Mouse (Mus musculus) limb, embryonic 13.5 days (tissue): ENCODE data around the gene Enpep. TPM values are rescaled to one million over a fixed set of nuclear protein-coding genes. Genes with fewer than 3 reads are reported as not detected.

Source experiments
- ATAC-seq: fragments of 200-750 bp; cut with Nextera tagmentation; 2 replicates; pipeline ENCODE4 v1.8.0; 2017; ENCODE audit warnings: low read depth, moderate number of reproducible peaks, moderate TSS enrichment; ENCODE audit not compliant: low FRiP score
- H3K27ac ChIP-seq: fragments of 300-500 bp; sonication (generic); 2 replicates; pipeline ENCODE4 v1.5.1; 2015; ENCODE audit warnings: inconsistent platforms, mild to moderate bottlenecking, moderate library complexity
- H3K27me3 ChIP-seq: fragments of 300-500 bp; sonication (generic); 2 replicates; pipeline ENCODE4 v1.6.1; 2015; ENCODE audit warnings: mild to moderate bottlenecking, inconsistent platforms
- H3K36me3 ChIP-seq: fragments of 300-500 bp; sonication (generic); 2 replicates; pipeline ENCODE4 v1.6.1; 2015; ENCODE audit warnings: inconsistent platforms, mild to moderate bottlenecking, moderate library complexity
- H3K4me1 ChIP-seq: fragments of 300-500 bp; sonication (generic); 2 replicates; pipeline ENCODE4 v1.6.1; 2015; ENCODE audit warnings: inconsistent platforms
- H3K4me2 ChIP-seq: fragments of 300-500 bp; sonication (generic); replicated peaks from 2 replicates; pipeline ENCODE4 v1.6.1; 2015; ENCODE audit warnings: inconsistent platforms, mild to moderate bottlenecking, moderate library complexity
- H3K4me3 ChIP-seq: fragments of 300-500 bp; sonication (generic); 2 replicates; pipeline ENCODE4 v1.5.1; 2015; ENCODE audit warnings: moderate library complexity, mild to moderate bottlenecking, inconsistent platforms
- H3K9ac ChIP-seq: fragments of 300-500 bp; sonication (generic); 2 replicates; pipeline ENCODE4 v1.6.1; 2015; ENCODE audit warnings: mild to moderate bottlenecking, inconsistent platforms
- H3K9me3 ChIP-seq: fragments of 300-500 bp; sonication (generic); 2 replicates; pipeline ENCODE4 v1.6.1; 2016; ENCODE audit warnings: inconsistent platforms
- WGBS: fragments of 180-500 bp; shearing (Covaris S2); methylation state at CpG from one replicate; pipeline ENCODE4 v1.1.7; 2015; 5-methylcytosine and 5-hydroxymethylcytosine counted together
- polyA plus RNA-seq: library from polyadenylated mRNA; unstranded; fragments of >200 nt; fragmentation: Nextera tagmentation; extraction: Ambion mirVana; gene quantifications from 2 replicates; pipeline ENCODE4 v1.2.1, GENCODE M21; 2015

Gene Enpep
- polyA plus RNA-seq, 1 experiment from 2014 or later, result 2.7 TPM

DNA sequence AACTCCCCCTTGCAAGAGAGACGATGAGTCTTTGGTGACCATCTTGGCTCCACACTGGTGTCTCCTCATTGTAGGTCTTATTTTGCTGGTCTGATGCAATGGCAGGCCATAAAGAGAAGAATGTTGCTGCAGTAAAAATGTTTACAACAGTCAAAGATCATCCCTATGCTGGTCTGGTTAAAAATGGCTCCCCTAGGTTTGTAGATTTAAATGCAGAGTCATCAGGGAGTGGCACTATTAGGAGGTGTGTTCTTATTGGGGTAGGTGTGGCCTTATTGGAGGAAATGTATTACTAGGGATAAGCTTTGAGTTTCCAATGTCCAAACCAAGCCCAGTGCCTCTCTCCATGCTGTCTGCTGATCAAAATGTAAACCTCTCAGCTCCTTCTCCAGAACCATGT is 10.2 kb upstream of the Enpep start:
- Histone ChIP-seq H3K4me3 (no peak overlapping the region), H3K27me3 (no peaks in the 10 kb centered on the region), H3K9ac (no peak overlapping the region), H3K4me2 (no peak overlapping the region), H3K9me3 (peaks cover 5% of the 10 kb centered on the region; the same call in 1 of the 2 replicates), H3K36me3 (no peaks in the 10 kb centered on the region), H3K27ac (no peak overlapping the region), H3K4me1 (peaks cover 4% of the 10 kb centered on the region; the same call in 1 of the 2 replicates)
- ATAC-seq, result no peak
- 87% methylated on average over 1 of the region's 1 CpGs for WGBS

DNA sequence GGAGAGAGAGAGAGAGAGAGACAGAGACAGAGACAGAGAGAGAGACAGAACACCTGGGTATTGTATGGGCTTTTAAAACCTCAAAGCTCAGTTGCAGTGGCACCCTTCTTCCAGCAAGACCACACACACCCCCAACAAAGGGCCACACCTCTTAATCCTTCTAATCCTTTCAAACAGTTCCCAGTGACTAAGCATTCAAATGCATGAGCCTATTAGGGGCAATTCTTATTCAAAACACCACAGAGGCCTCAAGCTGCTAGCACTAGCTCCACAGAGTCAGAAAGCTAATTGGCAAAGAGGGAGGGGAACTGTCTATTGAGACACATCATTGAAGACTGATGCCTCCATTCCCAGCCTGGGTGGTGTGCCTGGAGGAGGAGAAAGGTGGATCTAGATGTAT is 8.5 kb upstream of the Enpep start:
- no peak overlapping the region for H3K4me2 ChIP-seq
- no peak overlapping the region for H3K9ac ChIP-seq
- no peaks in the 10 kb centered on the region for H3K36me3 ChIP-seq
- peaks cover 5% of the 10 kb centered on the region; the same call in 1 of the 2 replicates for H3K9me3 ChIP-seq
- no peak overlapping the region for H3K27ac ChIP-seq
- H3K4me3 ChIP-seq, result no peak overlapping the region
- H3K4me1 ChIP-seq, result peaks cover 4% of the 10 kb centered on the region; the same call in 1 of the 2 replicates
- H3K27me3 ChIP-seq, result no peaks in the 10 kb centered on the region
- ATAC-seq, result no peak

DNA sequence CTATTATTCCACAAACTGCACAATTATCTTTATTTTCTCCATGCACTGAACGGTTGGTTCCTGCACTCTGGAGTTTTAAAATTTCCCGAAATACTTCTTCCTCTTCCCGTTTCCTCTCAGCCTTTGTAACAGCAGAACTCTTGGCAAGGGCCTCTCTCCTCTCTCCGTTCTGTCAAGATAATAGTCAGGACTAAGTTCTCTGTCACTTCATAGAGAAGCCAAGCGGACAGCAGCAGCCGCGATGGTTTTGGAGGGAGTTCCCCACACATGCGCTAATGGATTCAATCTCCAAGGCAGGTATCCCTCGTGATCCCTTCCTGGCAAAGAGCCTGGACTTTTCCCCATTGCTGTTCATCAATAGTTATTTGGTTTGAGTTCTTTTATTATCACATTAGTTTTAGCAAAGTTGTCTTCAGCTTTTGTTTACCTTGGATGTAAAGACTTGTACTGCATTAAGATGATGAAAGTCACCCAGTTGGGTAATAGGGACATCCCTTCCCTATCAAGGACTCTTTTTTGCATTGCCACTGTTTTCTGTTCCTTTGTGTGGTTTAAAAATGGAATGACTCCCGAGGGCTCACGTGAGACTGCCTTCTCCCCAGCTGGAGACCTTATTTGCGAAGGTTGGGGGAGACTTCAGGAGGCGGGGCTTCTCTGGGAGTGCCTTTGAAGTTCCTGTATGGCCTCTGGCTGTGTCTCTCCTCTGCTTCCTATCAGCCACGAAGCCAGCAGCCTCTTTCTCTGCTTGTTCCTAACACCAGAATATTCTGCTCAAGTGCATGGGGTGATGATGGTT is 6.0 kb upstream of the Enpep start:
- no peak for ATAC-seq
- peak overlapping the region; percentile 16 for H3K4me2 ChIP-seq
- H3K36me3 ChIP-seq, result no peaks in the 10 kb centered on the region
- H3K9ac ChIP-seq, result no peak overlapping the region
- H3K27ac ChIP-seq, result no peak overlapping the region
- 39% methylated on average over 14 of the region's 14 CpGs for WGBS
- H3K4me3 ChIP-seq, result no peak overlapping the region
- H3K27me3 ChIP-seq, result no peaks in the 10 kb centered on the region
- H3K4me1 ChIP-seq, result peaks cover 4% of the 10 kb centered on the region; the same call in 1 of the 2 replicates
- H3K9me3 ChIP-seq, result peaks cover 5% of the 10 kb centered on the region; the same call in 1 of the 2 replicates

DNA sequence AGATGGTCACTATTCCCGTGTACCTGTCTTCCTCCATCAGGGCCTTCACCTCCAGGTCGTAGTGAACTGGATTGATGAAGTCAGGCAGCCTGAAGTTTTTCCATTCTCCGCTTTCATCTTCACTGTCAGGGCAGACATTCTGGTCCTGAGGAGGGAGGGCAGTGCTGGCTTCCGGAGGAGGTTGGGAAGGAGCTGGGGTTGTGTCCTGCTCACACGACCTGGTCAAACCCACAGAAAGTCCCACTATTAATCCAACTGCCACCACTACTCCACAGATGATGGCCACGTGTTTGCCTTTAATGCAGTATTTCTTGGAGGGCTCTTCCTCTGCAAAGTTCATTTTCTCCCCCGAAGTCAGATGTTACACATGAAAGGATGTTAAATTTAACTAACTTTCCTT is 378 bp downstream of the Enpep start:
- H3K9me3 ChIP-seq, result no peaks in the 10 kb centered on the region
- 59% methylated on average over 7 of the region's 7 CpGs for WGBS
- H3K9ac ChIP-seq, result 0 out of 2 replicates have a peak overlapping the region, but pooled peaks have one; percentile 39
- no peaks in the 10 kb centered on the region for H3K36me3 ChIP-seq
- H3K27me3 ChIP-seq, result no peaks in the 10 kb centered on the region
- peaks cover 12% of the 10 kb centered on the region; the same call in 1 of the 2 replicates for H3K4me1 ChIP-seq
- no peak overlapping the region for H3K27ac ChIP-seq
- peak overlapping the region; percentile 56 for H3K4me2 ChIP-seq
- ATAC-seq, result no peak
- H3K4me3 ChIP-seq, result peak overlapping the region; percentile 28

DNA sequence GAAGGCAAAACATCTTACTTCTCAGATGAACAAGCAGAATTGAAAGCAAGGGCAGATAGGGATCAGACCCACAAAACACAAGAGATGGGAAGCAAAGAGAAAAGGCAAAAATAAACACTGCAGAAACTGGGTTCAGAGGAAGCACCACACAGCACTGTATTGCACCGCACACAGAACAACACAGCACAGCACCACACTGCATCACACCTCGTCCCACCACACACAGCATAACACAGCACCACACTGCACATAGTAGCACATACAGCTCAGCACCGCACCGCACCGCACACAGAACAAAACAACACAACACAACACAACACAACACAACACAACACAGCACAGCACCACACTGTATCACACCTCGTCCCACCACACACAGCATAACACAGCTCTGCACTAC is 1.1 kb downstream of the Enpep start:
- Histone ChIP-seq H3K4me2 (peak overlapping the region; percentile 56), H3K36me3 (no peaks in the 10 kb centered on the region), H3K4me3 (no peak overlapping the region), H3K9me3 (no peaks in the 10 kb centered on the region), H3K27me3 (no peaks in the 10 kb centered on the region), H3K9ac (no peak overlapping the region), H3K27ac (no peak overlapping the region), H3K4me1 (peaks cover 12% of the 10 kb centered on the region; the same call in 1 of the 2 replicates)
- no peak for ATAC-seq
- WGBS, result 97% methylated on average over 6 of the region's 6 CpGs

DNA sequence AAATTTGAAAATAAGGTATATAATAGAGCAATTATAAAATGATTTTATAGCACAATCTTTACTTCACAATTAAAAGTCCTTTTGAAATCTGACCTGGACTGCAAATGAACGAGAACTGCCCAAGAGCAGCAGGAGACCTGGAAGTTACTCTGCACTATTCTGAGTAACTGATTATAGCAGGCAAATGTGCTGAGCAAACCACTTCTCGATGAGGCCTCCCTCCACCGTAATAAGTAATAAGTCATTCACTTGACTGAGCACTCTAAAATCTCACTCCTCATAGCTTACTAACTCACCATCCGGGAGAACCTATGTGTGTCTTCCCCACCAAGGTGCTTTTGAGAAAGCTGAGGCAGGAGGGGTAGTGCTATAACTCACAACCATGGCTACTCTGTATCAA is 4.5 kb downstream of the Enpep start:
- WGBS, result 57% methylated on average over 4 of the region's 4 CpGs
- Histone ChIP-seq H3K9ac (no peak overlapping the region), H3K27me3 (no peaks in the 10 kb centered on the region), H3K4me1 (peaks cover 10% of the 10 kb centered on the region; the same call in 1 of the 2 replicates), H3K4me3 (no peak overlapping the region), H3K9me3 (no peaks in the 10 kb centered on the region), H3K36me3 (no peaks in the 10 kb centered on the region), H3K4me2 (no peak overlapping the region), H3K27ac (no peak overlapping the region)
- no peak for ATAC-seq

DNA sequence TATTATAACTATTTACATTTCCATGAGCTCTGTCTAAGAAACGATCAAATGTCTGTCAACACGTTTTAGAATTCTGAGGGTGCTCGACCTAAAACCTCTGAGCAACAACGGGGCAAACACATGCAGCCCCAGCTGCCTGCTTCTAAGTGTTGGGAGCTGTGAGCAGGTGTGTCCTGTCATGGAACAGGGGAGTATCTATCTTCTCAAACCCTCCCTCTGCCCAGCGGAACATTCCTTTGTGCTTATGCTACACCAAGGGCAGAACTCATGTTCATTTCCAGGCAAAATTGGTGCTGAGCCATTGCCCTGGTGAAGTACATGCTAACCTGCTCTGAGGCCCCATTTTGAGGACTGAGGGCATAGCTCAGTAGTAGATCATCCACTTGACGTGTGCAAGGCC is 10.9 kb downstream of the Enpep start:
- Histone ChIP-seq H3K4me3 (no peak overlapping the region), H3K9me3 (no peaks in the 10 kb centered on the region), H3K36me3 (no peaks in the 10 kb centered on the region), H3K4me1 (no peaks in the 10 kb centered on the region), H3K27ac (no peak overlapping the region), H3K27me3 (no peaks in the 10 kb centered on the region), H3K9ac (no peak overlapping the region), H3K4me2 (no peak overlapping the region)
- no peak for ATAC-seq
- WGBS, result 65% methylated on average over 6 of the region's 6 CpGs

DNA sequence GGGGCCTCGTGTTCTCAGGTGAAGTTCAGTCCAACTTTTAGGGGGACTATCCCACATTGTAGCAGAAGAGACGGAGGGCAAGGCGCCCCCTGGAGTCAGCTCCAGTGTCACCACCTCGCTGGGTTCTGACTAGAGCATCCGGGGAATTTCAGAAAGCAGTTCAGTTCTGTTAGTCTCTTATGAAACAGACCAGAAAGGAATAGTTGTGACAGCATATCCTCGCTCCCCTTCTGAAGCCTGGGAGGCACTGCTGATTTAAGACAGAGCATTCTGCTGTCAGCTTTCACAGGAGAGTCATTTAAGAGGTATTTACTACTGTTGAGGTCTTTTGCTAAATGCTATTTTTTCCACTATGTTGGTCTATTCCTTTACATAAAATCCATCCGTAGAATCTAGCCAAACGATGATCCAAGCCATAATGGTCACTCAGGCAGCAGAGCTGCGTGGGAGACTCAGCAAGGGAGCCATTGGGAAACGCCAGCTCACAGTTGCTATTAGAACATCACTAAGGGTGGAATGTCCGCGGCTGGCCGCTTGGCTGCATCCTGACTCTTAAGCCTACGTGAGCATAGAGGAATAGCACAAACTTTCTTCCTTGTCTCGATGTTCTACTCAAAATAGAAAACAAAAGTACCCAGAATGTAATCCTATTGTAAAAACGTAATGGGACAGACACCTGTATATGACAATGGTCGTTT is 15.3 kb downstream of the Enpep start:
- H3K4me1 ChIP-seq, result no peaks in the 10 kb centered on the region
- no peak for ATAC-seq
- WGBS, result 78% methylated on average over 17 of the region's 17 CpGs
- no peak overlapping the region for H3K4me2 ChIP-seq
- no peaks in the 10 kb centered on the region for H3K36me3 ChIP-seq
- H3K9me3 ChIP-seq, result no peaks in the 10 kb centered on the region
- H3K27ac ChIP-seq, result no peak overlapping the region
- no peaks in the 10 kb centered on the region for H3K27me3 ChIP-seq
- H3K9ac ChIP-seq, result no peak overlapping the region
- no peak overlapping the region for H3K4me3 ChIP-seq

DNA sequence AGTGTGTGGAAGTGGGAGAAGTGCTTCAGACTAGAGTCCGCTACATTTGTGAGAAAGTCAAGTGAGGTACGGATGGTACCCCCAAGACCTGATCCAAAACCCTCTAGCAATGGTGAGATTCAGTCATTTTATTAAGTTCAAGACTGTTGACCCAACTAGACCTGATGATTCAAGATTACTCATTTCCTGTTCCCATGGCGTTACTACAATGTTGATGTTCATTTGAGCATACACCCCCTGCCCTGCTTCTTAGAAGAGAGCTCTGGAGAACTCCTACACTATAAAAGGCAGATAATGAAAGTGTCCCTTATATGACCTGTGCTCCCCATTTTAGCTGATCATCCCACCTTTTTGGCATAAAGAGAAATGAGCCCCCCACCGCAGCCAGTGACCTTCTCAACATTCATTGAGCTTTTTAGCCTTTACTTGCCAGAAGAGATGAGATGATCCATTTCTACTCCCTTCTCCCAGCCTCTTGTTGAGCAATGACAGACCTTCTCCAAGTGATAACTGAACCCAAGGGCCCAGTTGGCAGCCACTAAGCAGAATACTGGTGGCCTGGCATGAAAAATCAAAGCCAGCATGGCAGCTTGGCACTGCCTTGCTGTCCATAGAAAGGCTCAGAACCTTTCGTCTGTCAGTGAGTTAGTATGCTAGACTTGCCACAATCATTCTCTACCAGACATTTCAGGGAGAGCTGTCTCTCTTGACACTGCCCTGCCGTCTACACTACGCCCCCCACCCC is 18.7 kb downstream of the Enpep start:
- Histone ChIP-seq H3K27me3 (no peaks in the 10 kb centered on the region), H3K36me3 (no peaks in the 10 kb centered on the region), H3K9ac (no peak overlapping the region), H3K9me3 (no peaks in the 10 kb centered on the region), H3K4me2 (no peak overlapping the region), H3K27ac (no peak overlapping the region), H3K4me1 (no peaks in the 10 kb centered on the region), H3K4me3 (no peak overlapping the region)
- no peak for ATAC-seq
- WGBS, result 90% methylated on average over 7 of the region's 7 CpGs

DNA sequence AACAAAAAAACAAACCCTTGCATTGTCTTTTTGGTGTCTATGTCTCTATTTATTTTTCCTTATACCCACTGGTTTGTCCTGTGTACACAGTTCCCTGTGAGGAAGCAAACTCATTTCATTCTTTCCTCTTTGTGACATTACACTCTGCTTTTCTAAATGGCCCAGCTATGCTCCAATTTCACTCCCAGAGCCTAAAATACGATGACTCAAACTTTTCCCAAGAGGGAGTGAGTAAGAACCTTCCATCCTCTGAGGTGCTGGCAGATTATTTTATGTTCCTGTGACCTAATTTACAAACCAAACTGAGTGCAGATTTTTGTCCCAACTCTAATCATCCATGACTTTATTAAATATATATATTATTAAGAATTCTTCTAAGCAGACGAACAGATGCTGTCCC is 19.3 kb downstream of the Enpep start:
- Histone ChIP-seq H3K9me3 (no peaks in the 10 kb centered on the region), H3K4me2 (no peak overlapping the region), H3K27me3 (no peaks in the 10 kb centered on the region), H3K27ac (no peak overlapping the region), H3K9ac (no peak overlapping the region), H3K4me1 (no peaks in the 10 kb centered on the region), H3K4me3 (no peak overlapping the region), H3K36me3 (no peaks in the 10 kb centered on the region)
- no peak for ATAC-seq
- 71% methylated on average over 2 of the region's 2 CpGs for WGBS

DNA sequence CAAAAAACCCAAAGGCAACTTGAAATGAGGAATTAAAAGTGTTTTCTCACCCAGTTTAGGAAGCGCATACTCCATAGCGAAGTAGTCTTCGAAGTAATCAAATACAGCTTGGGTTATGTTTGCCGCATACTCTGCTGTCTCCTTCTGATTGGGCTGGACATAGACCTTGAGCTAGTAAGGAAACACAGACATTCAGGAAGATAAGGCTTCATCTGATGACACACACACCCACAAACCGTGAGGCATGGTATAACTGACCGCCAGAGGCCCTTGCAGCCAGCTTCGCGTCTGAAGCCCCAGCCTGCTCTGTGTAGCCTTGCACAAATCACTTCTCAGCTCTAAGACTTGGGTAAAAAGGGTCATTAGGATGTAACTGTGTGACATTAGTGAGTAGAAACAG is 20.0 kb downstream of the Enpep start:
- no peaks in the 10 kb centered on the region for H3K4me1 ChIP-seq
- no peaks in the 10 kb centered on the region for H3K9me3 ChIP-seq
- H3K27me3 ChIP-seq, result no peaks in the 10 kb centered on the region
- no peak for ATAC-seq
- H3K27ac ChIP-seq, result no peak overlapping the region
- no peak overlapping the region for H3K4me2 ChIP-seq
- WGBS, result 95% methylated on average over 8 of the region's 8 CpGs
- H3K4me3 ChIP-seq, result no peak overlapping the region
- no peak overlapping the region for H3K9ac ChIP-seq
- H3K36me3 ChIP-seq, result no peaks in the 10 kb centered on the region

DNA sequence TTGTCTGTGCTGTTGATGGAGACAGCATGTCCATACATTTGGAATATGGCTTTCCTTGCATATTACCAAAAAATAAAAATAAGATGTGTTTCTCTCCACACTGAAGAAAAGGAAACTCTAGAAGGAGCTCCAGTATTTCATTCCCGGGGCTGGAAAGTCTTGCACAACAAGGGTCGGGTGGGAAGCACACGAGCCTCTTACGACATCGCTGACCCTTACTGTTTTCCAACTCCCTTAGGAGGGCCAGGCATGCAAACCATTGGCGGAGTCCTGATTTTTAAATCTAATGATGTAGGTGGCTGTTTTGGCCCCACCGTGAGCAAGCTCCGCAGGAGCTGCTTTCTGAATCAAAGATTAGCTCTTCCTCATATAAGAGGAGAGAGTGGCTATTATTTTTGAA is 20.6 kb downstream of the Enpep start:
- Histone ChIP-seq H3K27ac (no peak overlapping the region), H3K4me3 (no peak overlapping the region), H3K4me2 (no peak overlapping the region), H3K36me3 (no peaks in the 10 kb centered on the region), H3K27me3 (no peaks in the 10 kb centered on the region), H3K4me1 (no peaks in the 10 kb centered on the region), H3K9me3 (no peaks in the 10 kb centered on the region), H3K9ac (no peak overlapping the region)
- 84% methylated on average over 8 of the region's 8 CpGs for WGBS
- no peak for ATAC-seq
